Mouse (Mus musculus) erythroblast, embryonic 14.5 days (primary cell): ENCODE measurements around the gene Fem1a.

Experiments used
- GATA1 ChIP-seq: IDR thresholded peaks from 2 replicates; pipeline ENCODE4 v1.6.1; 2012; ENCODE audit warnings: low read length, inconsistent platforms, mixed read lengths
- TAL1 ChIP-seq: IDR thresholded peaks from 3 replicates; pipeline ENCODE4 v1.6.1; 2012; ENCODE audit warnings: low read length, inconsistent platforms, mixed read lengths

- TF ChIP-seq GATA1 (no peak), TAL1 (no peak)
These were observed 45.5 kb upstream of the Fem1a start for GRCm38 (mm10) chr17:56211090-56211489.
